Mouse (Mus musculus): ENCODE results near the gene Sds. TPM values are rescaled to one million over a fixed set of nuclear protein-coding genes. Genes with fewer than 3 reads are reported as not detected.

The Sds gene
- polyA plus RNA-seq, 1 experiment, result not detected

- H3K27me3 ChIP-seq (ENCODE audit: control insufficient read depth), result peaks cover 2% of the 10 kb centered on the region; the same call in 1 of the 2 replicates
- peaks cover 29% of the 10 kb centered on the region for H3K4me1 ChIP-seq (ENCODE audit: control insufficient read depth)
- peaks cover 3% of the 10 kb centered on the region for H3K9me3 ChIP-seq (ENCODE audit: control insufficient read depth, low read length)
- H3K4me3 ChIP-seq (replicated peaks), result peak overlapping the region; percentile 21
- no peaks in the 10 kb centered on the region for H3K36me3 ChIP-seq (ENCODE audit: control insufficient read depth)
- TF ChIP-seq TAL1 (IDR thresholded peaks at IDR 0.05; ENCODE audit: low read length) (no peak), GATA1 (IDR thresholded peaks at IDR 0.05; ENCODE audit: low read length) (no peak)
Observed at GRCm38 (mm10) chr5:120505368-120505767, 29.0 kb downstream of the Sds start.

DNA sequence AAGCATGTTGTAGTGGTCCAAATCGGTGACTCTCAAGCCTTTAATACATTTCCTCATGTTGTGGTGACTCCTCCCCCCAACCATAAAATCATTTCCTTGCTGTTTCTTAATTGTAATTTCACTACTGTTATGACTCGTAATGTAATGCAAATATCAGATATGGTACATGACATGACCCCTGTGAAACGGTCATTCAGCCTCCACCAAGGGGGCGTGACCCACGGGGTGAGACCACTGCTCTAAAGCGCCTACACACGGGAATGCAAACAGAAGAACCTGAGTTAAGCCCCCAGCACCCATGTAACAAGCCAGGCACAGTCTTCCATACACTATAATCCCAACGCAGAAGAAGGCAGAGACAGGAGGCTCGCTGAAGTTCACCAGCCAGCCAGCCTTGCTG, 29.5 kb downstream of the Sds start:
- H3K4me3 ChIP-seq (replicated peaks), result peak overlapping the region; percentile 21
- peaks cover 2% of the 10 kb centered on the region; the same call in 1 of the 2 replicates for H3K27me3 ChIP-seq (ENCODE audit: control insufficient read depth)
- H3K36me3 ChIP-seq (ENCODE audit: control insufficient read depth), result no peaks in the 10 kb centered on the region
- peaks cover 3% of the 10 kb centered on the region for H3K9me3 ChIP-seq (ENCODE audit: control insufficient read depth, low read length)
- H3K4me1 ChIP-seq (ENCODE audit: control insufficient read depth), result peaks cover 33% of the 10 kb centered on the region
- TF ChIP-seq GATA1 (IDR thresholded peaks at IDR 0.05; ENCODE audit: low read length), result no peak

- Histone ChIP-seq H3K36me3 (ENCODE audit: control insufficient read depth) (no peaks in the 10 kb centered on the region), H3K4me1 (ENCODE audit: control insufficient read depth) (peaks cover 40% of the 10 kb centered on the region)
- TF ChIP-seq GATA1 (IDR thresholded peaks at IDR 0.05; ENCODE audit: low read length) (no peak), TAL1 (IDR thresholded peaks at IDR 0.05; ENCODE audit: low read length) (no peak)
Observed at GRCm38 (mm10) chr5:120506490-120506889, 30.2 kb downstream of the Sds start.

GRCm38 (mm10) chr5:120507311-120507710, 31.0 kb downstream of the Sds start:
- peaks cover 17% of the 10 kb centered on the region for H3K27me3 ChIP-seq (ENCODE audit: control insufficient read depth)

More at GRCm38 (mm10) chr5:120506490-120506889, 30.2 kb downstream of the Sds start:
- H3K27me3 ChIP-seq (ENCODE audit: control insufficient read depth), result peaks cover 9% of the 10 kb centered on the region
- no peak overlapping the region for H3K4me3 ChIP-seq (replicated peaks)
- H3K9me3 ChIP-seq (ENCODE audit: control insufficient read depth, low read length), result peaks cover 7% of the 10 kb centered on the region

DNA sequence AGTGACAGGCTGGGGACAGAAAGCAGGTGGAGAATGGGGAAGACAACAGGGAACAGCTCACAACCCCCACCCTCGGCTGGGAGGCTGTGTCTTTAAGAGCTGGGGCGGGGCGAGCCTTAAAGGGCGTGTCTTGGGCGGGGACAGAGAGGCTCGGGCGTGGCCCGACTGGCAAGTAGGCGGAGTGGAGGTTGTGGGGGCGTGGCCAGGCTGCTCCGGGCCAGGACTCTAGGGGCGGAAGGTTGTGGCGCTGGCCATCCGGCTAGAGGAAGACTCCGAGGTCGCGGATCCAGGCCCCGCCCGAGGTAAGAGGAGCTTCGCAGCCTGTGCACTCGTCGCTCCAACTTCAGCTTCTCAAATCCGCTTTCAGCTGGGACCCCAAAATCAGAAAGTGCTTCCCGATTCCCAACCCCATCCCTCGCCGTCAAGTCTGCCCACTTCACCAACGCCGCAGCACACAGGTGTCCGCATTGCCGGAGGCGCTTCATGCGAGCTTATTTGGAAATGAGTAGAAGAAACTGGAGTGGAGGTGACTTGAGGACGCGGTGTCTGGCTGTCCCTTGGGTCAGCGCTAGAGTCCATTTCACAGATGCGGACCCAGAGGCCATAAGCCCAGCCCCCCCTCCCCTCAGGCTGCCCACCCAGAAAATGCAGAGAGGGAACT, 34.8 kb downstream of the Sds start, which contains the start of gene Slc8b1:
Gene Slc8b1, plus strand, starts transcription at position 187 of the 661 bp plus-strand sequence.
- H3K9me3 ChIP-seq (ENCODE audit: control insufficient read depth, low read length), result peaks cover 7% of the 10 kb centered on the region
- H3K4me3 ChIP-seq (replicated peaks), result peak within 1 kb of the TSS; percentile 64
- no peaks in the 10 kb centered on the region for H3K36me3 ChIP-seq (ENCODE audit: control insufficient read depth)
- TF ChIP-seq GATA1 (IDR thresholded peaks at IDR 0.05; ENCODE audit: low read length) (no peak), TAL1 (IDR thresholded peaks at IDR 0.05; ENCODE audit: low read length) (no peak)
- H3K4me1 ChIP-seq (ENCODE audit: control insufficient read depth), result peaks cover 27% of the 10 kb centered on the region
- peaks cover 22% of the 10 kb centered on the region for H3K27me3 ChIP-seq (ENCODE audit: control insufficient read depth)

More at GRCm38 (mm10) chr5:120507311-120507710, 31.0 kb downstream of the Sds start:
- peaks cover 43% of the 10 kb centered on the region for H3K4me1 ChIP-seq (ENCODE audit: control insufficient read depth)
- TF ChIP-seq TAL1 (IDR thresholded peaks at IDR 0.05; ENCODE audit: low read length), result no peak
- TF ChIP-seq GATA1 (IDR thresholded peaks at IDR 0.05; ENCODE audit: low read length), result no peak
- peaks cover 7% of the 10 kb centered on the region for H3K9me3 ChIP-seq (ENCODE audit: control insufficient read depth, low read length)
- no peak overlapping the region for H3K4me3 ChIP-seq (replicated peaks)
- no peaks in the 10 kb centered on the region for H3K36me3 ChIP-seq (ENCODE audit: control insufficient read depth)

DNA sequence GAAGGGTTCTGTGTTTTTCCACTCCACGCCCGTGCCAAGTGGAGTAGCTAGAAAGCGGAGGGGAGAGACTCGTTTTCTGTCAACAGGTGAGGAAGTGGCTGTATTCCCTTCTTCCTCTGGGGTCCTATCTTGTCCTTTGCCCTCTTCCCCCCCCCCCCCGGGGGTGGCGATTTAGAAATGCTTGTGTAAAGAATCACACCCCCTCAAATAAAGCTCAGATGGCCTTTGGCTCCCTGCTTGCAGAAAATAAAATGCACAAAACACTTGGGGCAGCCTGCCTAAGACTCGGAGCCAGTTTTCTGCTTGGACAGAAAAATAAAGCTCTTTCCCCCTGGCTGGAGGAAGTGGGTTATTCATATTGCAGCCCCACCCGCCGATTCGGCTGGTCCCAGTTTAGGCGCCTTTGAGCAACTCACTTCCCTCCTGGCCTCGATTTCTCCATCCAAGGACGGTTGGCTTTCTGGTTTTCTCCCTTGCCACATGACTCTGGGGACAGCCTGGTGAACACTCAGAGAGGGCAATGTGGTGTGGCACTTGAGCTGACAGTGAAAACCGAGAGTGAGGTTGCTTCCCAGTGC, 35.4 kb downstream of the Sds start:
- peaks cover 22% of the 10 kb centered on the region for H3K27me3 ChIP-seq (ENCODE audit: control insufficient read depth)
- H3K4me1 ChIP-seq (ENCODE audit: control insufficient read depth), result peaks cover 32% of the 10 kb centered on the region
- H3K9me3 ChIP-seq (ENCODE audit: control insufficient read depth, low read length), result peaks cover 7% of the 10 kb centered on the region
- H3K36me3 ChIP-seq (ENCODE audit: control insufficient read depth), result no peaks in the 10 kb centered on the region
- H3K4me3 ChIP-seq (replicated peaks), result peak overlapping the region; percentile 64
- TF ChIP-seq TAL1 (IDR thresholded peaks at IDR 0.05; ENCODE audit: low read length) (no peak), GATA1 (IDR thresholded peaks at IDR 0.05; ENCODE audit: low read length) (no peak)

- no peak for TF ChIP-seq TAL1 (IDR thresholded peaks at IDR 0.05; ENCODE audit: low read length)
- TF ChIP-seq GATA1 (IDR thresholded peaks at IDR 0.05; ENCODE audit: low read length), result no peak
- peaks cover 22% of the 10 kb centered on the region for H3K27me3 ChIP-seq (ENCODE audit: control insufficient read depth)
- peaks cover 38% of the 10 kb centered on the region for H3K4me1 ChIP-seq (ENCODE audit: control insufficient read depth)
- no peak overlapping the region for H3K4me3 ChIP-seq (replicated peaks)
- no peaks in the 10 kb centered on the region for H3K36me3 ChIP-seq (ENCODE audit: control insufficient read depth)
- H3K9me3 ChIP-seq (ENCODE audit: control insufficient read depth, low read length), result peaks cover 7% of the 10 kb centered on the region
Observed at GRCm38 (mm10) chr5:120512911-120513555, 36.7 kb downstream of the Sds start.

- Histone ChIP-seq H3K4me3 (replicated peaks) (no peak overlapping the region), H3K4me1 (ENCODE audit: control insufficient read depth) (peaks cover 38% of the 10 kb centered on the region), H3K36me3 (ENCODE audit: control insufficient read depth) (no peaks in the 10 kb centered on the region), H3K27me3 (ENCODE audit: control insufficient read depth) (peaks cover 22% of the 10 kb centered on the region), H3K9me3 (ENCODE audit: control insufficient read depth, low read length) (peaks cover 7% of the 10 kb centered on the region)
- no peak for TF ChIP-seq TAL1 (IDR thresholded peaks at IDR 0.05; ENCODE audit: low read length)
- no peak for TF ChIP-seq GATA1 (IDR thresholded peaks at IDR 0.05; ENCODE audit: low read length)
Observed at GRCm38 (mm10) chr5:120514031-120514677, 37.8 kb downstream of the Sds start.

DNA sequence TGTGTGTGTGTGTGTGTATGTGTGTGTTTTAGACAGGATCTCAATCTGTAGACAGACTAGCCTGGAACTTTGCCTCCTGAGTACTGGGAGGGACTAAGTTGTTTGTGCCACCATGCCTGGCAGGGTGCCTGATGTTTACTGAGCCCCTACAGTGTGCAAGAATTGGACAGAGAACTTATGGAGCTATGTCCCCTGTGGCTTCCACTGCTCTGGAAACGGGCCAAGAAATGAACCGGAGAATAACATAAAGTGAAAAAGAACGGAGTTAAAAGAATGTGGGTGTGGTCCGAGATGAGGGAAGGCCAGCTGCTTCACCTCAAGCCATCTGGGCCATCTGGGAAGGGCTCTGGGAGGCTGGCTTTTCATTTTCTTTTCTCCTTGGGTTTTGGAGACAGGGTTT, 38.4 kb downstream of the Sds start:
- Histone ChIP-seq H3K9me3 (ENCODE audit: control insufficient read depth, low read length) (peaks cover 4% of the 10 kb centered on the region; the same call in 1 of the 2 replicates), H3K4me1 (ENCODE audit: control insufficient read depth) (peaks cover 38% of the 10 kb centered on the region), H3K36me3 (ENCODE audit: control insufficient read depth) (peaks cover 3% of the 10 kb centered on the region; the same call in 1 of the 2 replicates), H3K27me3 (ENCODE audit: control insufficient read depth) (peaks cover 22% of the 10 kb centered on the region), H3K4me3 (replicated peaks) (no peak overlapping the region)
- no peak for TF ChIP-seq TAL1 (IDR thresholded peaks at IDR 0.05; ENCODE audit: low read length)
- TF ChIP-seq GATA1 (IDR thresholded peaks at IDR 0.05; ENCODE audit: low read length), result no peak
